Mouse (Mus musculus) left cerebral cortex, postnatal 36 days (tissue): ENCODE measurements around the gene Capn12. TPM values are rescaled to one million over a fixed set of nuclear protein-coding genes. Genes with fewer than 3 reads are reported as not detected.
A peak's percentile ranks its signal among the peaks of the same experiment; 100 is the strongest.

ENCODE experiments used
- DNase-seq, 2 experiments: peaks; one replicate each; pipeline ENCODE4 v3.0.0; 2021 to 2022; ENCODE audit warnings: low spot score in 2 of 2, mixed read lengths in 1 of 2
- intact Hi-C: fragments of 180-260 bp; cut with DNase I; formaldehyde crosslinking; loops from one replicate; pipeline ENCODE4 v1.15.1; 2025
- total RNA-seq, 2 experiments: library from RNA; stranded (reverse); gene quantifications; 2 replicates each; pipeline ENCODE4 v1.2.3; 2021

The Capn12 gene
- 1 to 10 TPM in 1 of 2 experiments, under 1 TPM in 1; 0.72 to 1.4 TPM for total RNA-seq

- no peak for DNase-seq
- intact Hi-C loops = no loop called here
Measured at GRCm38 (mm10) chr7:28881199-28881598, at the start of gene Capn12. Gene Capn12, plus strand, starts transcription at chr7:28881422.

- intact Hi-C loops = no loop called here
- no peak for DNase-seq
Measured at GRCm38 (mm10) chr7:28832137-28832536, 49.1 kb upstream of the Capn12 start.

- no peak for DNase-seq
- intact Hi-C loops = no loop called here
Measured at GRCm38 (mm10) chr7:28833723-28834347, 47.4 kb upstream of the Capn12 start, which contains the start of gene Lgals4. Gene Lgals4, plus strand, starts transcription at chr7:28833854.

- intact Hi-C loops = no loop called here
Measured at GRCm38 (mm10) chr7:28836936-28837335, 44.3 kb upstream of the Capn12 start.

GRCm38 (mm10) chr7:28838331-28838730 is 42.9 kb upstream of the Capn12 start:
- no peak for DNase-seq
- intact Hi-C loops = no loop called here

More at GRCm38 (mm10) chr7:28836936-28837335, 44.3 kb upstream of the Capn12 start:
- DNase-seq = no peak

GRCm38 (mm10) chr7:28847273-28847672 is 33.9 kb upstream of the Capn12 start:
- intact Hi-C loops = no loop called here
- no peak for DNase-seq

GRCm38 (mm10) chr7:28849700-28850236 is 31.5 kb upstream of the Capn12 start:
- intact Hi-C loops = no loop called here
- no peak for DNase-seq

GRCm38 (mm10) chr7:28850642-28851041 is 30.6 kb upstream of the Capn12 start:
- DNase-seq = no peak
- intact Hi-C loops = no loop called here

- no peak for DNase-seq
- intact Hi-C loops = no loop called here
Measured at GRCm38 (mm10) chr7:28859953-28860352, 21.3 kb upstream of the Capn12 start.

- intact Hi-C loops = no loop called here
Measured at GRCm38 (mm10) chr7:28860898-28861297, 20.3 kb upstream of the Capn12 start.

GRCm38 (mm10) chr7:28862817-28863499 is 18.3 kb upstream of the Capn12 start:
- intact Hi-C loops = no loop called here
- DNase-seq = peak; percentile 66 to 70

More at GRCm38 (mm10) chr7:28860898-28861297, 20.3 kb upstream of the Capn12 start:
- DNase-seq = no peak

GRCm38 (mm10) chr7:28863540-28863939 is 17.7 kb upstream of the Capn12 start, which contains the start of gene Lgals7:
Gene Lgals7, plus strand, starts transcription at chr7:28863853.
- intact Hi-C loops = no loop called here
- no peak for DNase-seq

- DNase-seq = no peak
- intact Hi-C loops = no loop called here
Measured at GRCm38 (mm10) chr7:28864288-28864750, 16.9 kb upstream of the Capn12 start.

GRCm38 (mm10) chr7:28865481-28866300 is 15.5 kb upstream of the Capn12 start:
- intact Hi-C loops = loop anchor here (2.0 kb wide), 2 partner anchors 39 to 69 kb away; no protein-coding TSS in a partner anchor
- peak; percentile 84 to 90 for DNase-seq

- DNase-seq = no peak
- intact Hi-C loops = loop anchor here (2.0 kb wide), 2 partner anchors 40 to 70 kb away; no protein-coding TSS in a partner anchor
Measured at GRCm38 (mm10) chr7:28866769-28867507, 14.3 kb upstream of the Capn12 start.

GRCm38 (mm10) chr7:28867508-28868340 is 13.5 kb upstream of the Capn12 start:
- peak; percentile 40 to 53 for DNase-seq
- intact Hi-C loops = loop anchor here (2.0 kb wide), 2 partner anchors 41 to 71 kb away; no protein-coding TSS in a partner anchor

- DNase-seq = no peak
- intact Hi-C loops = no loop called here
Measured at GRCm38 (mm10) chr7:28870901-28871664, 10.1 kb upstream of the Capn12 start.
